In the genomic region with DNA sequence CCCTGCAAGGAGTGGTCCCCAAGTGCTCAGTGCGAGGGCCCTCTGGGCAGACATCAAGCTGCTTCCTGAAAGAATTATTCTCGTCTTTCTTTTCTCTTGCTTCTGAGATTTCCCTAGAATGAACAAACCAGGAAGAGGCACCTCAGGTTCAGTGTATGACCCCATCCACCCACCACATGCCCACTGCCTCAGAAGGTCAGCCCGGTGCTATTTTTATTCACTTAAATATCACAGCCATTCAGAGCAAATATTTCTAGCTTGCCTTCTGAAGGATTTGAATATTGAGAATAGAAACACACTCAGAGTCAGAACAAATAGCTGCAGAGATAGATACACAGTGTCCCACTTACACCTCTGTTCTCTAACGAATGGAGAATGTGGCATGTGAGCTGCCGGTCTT, we compare ENCODE assay signal across 21 mouse cellular contexts.
DNase-seq lines count a peak whose midpoint lies in the region; ATAC-seq and TF ChIP-seq lines count a peak whose summit lies in the region.
"Had no signal": no experiment of that assay in that cellular context is flagged by ENCODE, and none has a peak within 500 bp of the region (broad histone marks: within the 10 kb centered on the region; RNA-seq: fewer than 3 reads in every experiment).

No protein-coding gene starts in this region.

- 0 out of 2 replicates have a peak overlapping the region, but pooled peaks have one; percentile 11 for H3K27ac ChIP-seq in embryonic facial prominence, embryonic 13.5 days
- no peak overlapping the region for H3K27ac ChIP-seq in embryonic facial prominence, embryonic 10.5 days (replicated peaks)
- peak overlapping the region; percentile 53 to 72 for H3K27ac ChIP-seq in heart, embryonic 14.5 days (replicated peaks in 1 of 2; ENCODE audit: control insufficient read depth in 1 of 2, insufficient read depth in 1 of 2, low read depth in 2 of 2, low read length in 2 of 2)
- peak overlapping the region; percentile 51; the same call in 1 of the 2 replicates for H3K27ac ChIP-seq in layer of hippocampus, adult 2 months
- H3K27ac ChIP-seq in brown adipose tissue, adult 24 weeks (replicated peaks; ENCODE audit: low read depth, low read length), result peak overlapping the region; percentile 77
- H3K27ac ChIP-seq: limb, embryonic 10.5 days; midbrain, embryonic 12.5 days; neural tube, embryonic 13.5 days had no signal

- intact Hi-C loops in heart, postnatal 25 days (cut with DNase I), result no loop called here

- no peaks in the 10 kb centered on the region for H3K36me3 ChIP-seq in embryonic facial prominence, embryonic 13.5 days
- H3K36me3 ChIP-seq in embryonic facial prominence, embryonic 10.5 days (replicated peaks), result no peaks in the 10 kb centered on the region
- no peaks in the 10 kb centered on the region for H3K36me3 ChIP-seq in heart, embryonic 14.5 days (ENCODE audit: control insufficient read depth, insufficient read depth, low read length)
- H3K36me3 ChIP-seq: limb, embryonic 10.5 days; midbrain, embryonic 12.5 days; neural tube, embryonic 13.5 days had no signal

- ATAC-seq in embryonic facial prominence, embryonic 13.5 days (ENCODE audit: insufficient number of reproducible peaks, insufficient read depth, low FRiP score, low TSS enrichment, low read depth), result no peak
- ATAC-seq in heart, embryonic 14.5 days (ENCODE audit: insufficient number of reproducible peaks, insufficient read depth, low FRiP score, low read depth), result no peak
- ATAC-seq: forebrain, postnatal 0 days; hindbrain, embryonic 16.5 days; intestine, embryonic 16.5 days had no signal

- no peaks in the 10 kb centered on the region for H3K9me3 ChIP-seq in embryonic facial prominence, embryonic 13.5 days
- no peaks in the 10 kb centered on the region for H3K9me3 ChIP-seq in embryonic facial prominence, embryonic 10.5 days
- H3K9me3 ChIP-seq in heart, embryonic 14.5 days (ENCODE audit: control insufficient read depth, low read length), result no peaks in the 10 kb centered on the region
- H3K9me3 ChIP-seq: limb, embryonic 10.5 days; midbrain, embryonic 12.5 days; neural tube, embryonic 13.5 days had no signal

- 74% methylated on average over 5 of the region's 5 CpGs for WGBS in embryonic facial prominence, embryonic 13.5 days
- WGBS in embryonic facial prominence, embryonic 10.5 days, result 80% methylated on average over 5 of the region's 5 CpGs
- WGBS in heart, embryonic 14.5 days, result 46% methylated on average over 5 of the region's 5 CpGs

- H3K27me3 ChIP-seq in embryonic facial prominence, embryonic 13.5 days, result no peaks in the 10 kb centered on the region
- H3K27me3 ChIP-seq in embryonic facial prominence, embryonic 10.5 days (replicated peaks; ENCODE audit: low read depth, poor library complexity, severe bottlenecking), result no peaks in the 10 kb centered on the region
- H3K27me3 ChIP-seq in heart, embryonic 14.5 days (ENCODE audit: control insufficient read depth, insufficient read depth, low read length), result no peaks in the 10 kb centered on the region
- H3K27me3 ChIP-seq: midbrain, embryonic 12.5 days; neural tube, embryonic 13.5 days had no signal

- H3K4me3 ChIP-seq in embryonic facial prominence, embryonic 13.5 days, result no peak overlapping the region
- H3K4me3 ChIP-seq in embryonic facial prominence, embryonic 10.5 days, result no peak overlapping the region
- H3K4me3 ChIP-seq in heart, embryonic 14.5 days (ENCODE audit: control insufficient read depth in 1 of 2, insufficient read depth in 1 of 2, low read depth in 1 of 2, low read length in 2 of 2), result no peak overlapping the region
- H3K4me3 ChIP-seq in layer of hippocampus, adult 2 months, result no peak overlapping the region
- no peak overlapping the region for H3K4me3 ChIP-seq in brown adipose tissue, adult 24 weeks (ENCODE audit: insufficient read depth, low read depth, low read length)
- H3K4me3 ChIP-seq: limb, embryonic 10.5 days; midbrain, embryonic 12.5 days; myocyte; neural tube, embryonic 13.5 days had no signal

- DNase-seq in embryonic facial prominence, embryonic 10.5 days (ENCODE audit: low spot score), result no peak
- DNase-seq in heart, postnatal 25 days (ENCODE audit: low spot score), result no peak
- DNase-seq in layer of hippocampus, adult 2 months (ENCODE audit: low spot score in 2 of 2), result no peak
- DNase-seq in layer of hippocampus, adult 9-11 months, result no peak
- no peak for DNase-seq in layer of hippocampus, adult 11-12 months (ENCODE audit: low spot score)
- DNase-seq: adrenal gland, postnatal 10 days; cerebellum, adult 9-10 months; forebrain, postnatal 0 days; gastrocnemius, postnatal 36 days; kidney, adult 9 months; kidney, postnatal 36 days; lung, postnatal 10 days had no signal

- H3K9ac ChIP-seq in embryonic facial prominence, embryonic 13.5 days, result no peak overlapping the region
- no peak overlapping the region for H3K9ac ChIP-seq in heart, embryonic 14.5 days (ENCODE audit: low read length)
- H3K9ac ChIP-seq: forebrain, postnatal 0 days; midbrain, embryonic 12.5 days; neural tube, embryonic 13.5 days had no signal

- TF ChIP-seq CTCF in layer of hippocampus, adult 2 months (conservative IDR thresholded peaks at IDR 0.05), result no peak

- peaks cover 18% of the 10 kb centered on the region; the same call in 1 of the 2 replicates for H3K4me1 ChIP-seq in embryonic facial prominence, embryonic 13.5 days
- H3K4me1 ChIP-seq in embryonic facial prominence, embryonic 10.5 days, result peaks cover 28% of the 10 kb centered on the region
- peaks cover 8 to 33% of the 10 kb centered on the region in 2 experiments for H3K4me1 ChIP-seq in heart, embryonic 14.5 days (ENCODE audit: control insufficient read depth in 2 of 2, insufficient read depth in 2 of 2, low read length in 2 of 2)
- H3K4me1 ChIP-seq in brown adipose tissue, adult 24 weeks (ENCODE audit: control insufficient read depth, insufficient read depth, insufficient read length, low read length), result peaks cover 31% of the 10 kb centered on the region

- H3K4me2 ChIP-seq in embryonic facial prominence, embryonic 13.5 days, result no peak overlapping the region
- H3K4me2 ChIP-seq in heart, embryonic 14.5 days (ENCODE audit: low read length), result no peak overlapping the region
- H3K4me2 ChIP-seq: midbrain, embryonic 12.5 days; neural tube, embryonic 13.5 days had no signal
